Mouse (Mus musculus) myocyte (in vitro differentiated cells): ENCODE data around the gene Pax2. TPM values are rescaled to one million over a fixed set of nuclear protein-coding genes. Genes with fewer than 3 reads are reported as not detected.

Source experiments
- H3K27me3 ChIP-seq: one replicate; pipeline ENCODE4 v1.6.1; 2011; ENCODE audit not compliant: control insufficient read depth, insufficient read depth, insufficient read length
- H3K36me3 ChIP-seq: one replicate; pipeline ENCODE4 v1.6.1; 2011; ENCODE audit not compliant: control insufficient read depth, insufficient read depth
- H3K4me2 ChIP-seq: one replicate; pipeline ENCODE4 v1.6.1; 2011; ENCODE audit warnings: low read depth, control low read depth
- H3K4me3 ChIP-seq: one replicate; pipeline ENCODE4 v1.5.1; 2011; ENCODE audit warnings: mild to moderate bottlenecking, control low read depth, moderate library complexity
- H3K79me2 ChIP-seq: one replicate; pipeline ENCODE4 v1.6.1; 2011; ENCODE audit not compliant: control insufficient read depth, insufficient read depth
- H3ac ChIP-seq: one replicate; pipeline ENCODE4 v1.6.1; 2011; ENCODE audit not compliant: control insufficient read depth, insufficient read length
- CEBPB ChIP-seq: IDR thresholded peaks from 2 replicates; pipeline ENCODE4 v1.6.1; 2011; ENCODE audit warnings: mild to moderate bottlenecking, moderate library complexity; ENCODE audit not compliant: poor library complexity, insufficient read depth, severe bottlenecking
- E2F4 ChIP-seq: IDR thresholded peaks from one replicate; pipeline ENCODE4 v1.6.1; 2011; ENCODE audit warnings: mild to moderate bottlenecking, control low read depth, moderate library complexity; ENCODE audit not compliant: insufficient read depth
- MAX ChIP-seq: IDR thresholded peaks from one replicate; pipeline ENCODE4 v1.6.1; 2011; ENCODE audit warnings: low read depth, mild to moderate bottlenecking, control low read depth
- MYOD1 ChIP-seq, 3 experiments: IDR thresholded peaks; one replicate each; pipeline ENCODE4 v1.6.1; 2011; ENCODE audit warnings: control low read depth in 2 of 3, low read depth in 2 of 3, mild to moderate bottlenecking in 2 of 3, moderate library complexity in 1 of 3; ENCODE audit not compliant: insufficient read length in 2 of 3, control insufficient read depth in 1 of 3
- MYOG ChIP-seq, 3 experiments: IDR thresholded peaks; one replicate each; pipeline ENCODE4 v1.6.1; 2011; ENCODE audit warnings: control low read depth in 2 of 3, low read depth in 2 of 3, mild to moderate bottlenecking in 2 of 3; ENCODE audit not compliant: insufficient read length in 2 of 3, control insufficient read depth in 1 of 3, insufficient read depth in 1 of 3
- POLR2A ChIP-seq: IDR thresholded peaks from one replicate; pipeline ENCODE4 v1.6.1; 2011; ENCODE audit warnings: low read depth, mild to moderate bottlenecking, control low read depth, moderate library complexity; ENCODE audit not compliant: insufficient read length
- POLR2AphosphoS2 ChIP-seq: IDR thresholded peaks from one replicate; pipeline ENCODE4 v1.6.1; 2011; ENCODE audit warnings: low read depth, control low read depth; ENCODE audit not compliant: insufficient read length
- REST ChIP-seq: IDR thresholded peaks from one replicate; pipeline ENCODE4 v1.6.1; 2011; ENCODE audit warnings: mild to moderate bottlenecking, control low read depth, moderate library complexity; ENCODE audit not compliant: insufficient read depth, insufficient read length
- SRF ChIP-seq: IDR thresholded peaks from one replicate; pipeline ENCODE4 v1.6.1; 2011; ENCODE audit warnings: low read depth; ENCODE audit not compliant: control insufficient read depth, insufficient read length
- TCF12 ChIP-seq: IDR thresholded peaks from one replicate; pipeline ENCODE4 v1.6.1; 2011; ENCODE audit warnings: mild to moderate bottlenecking, control low read depth; ENCODE audit not compliant: poor library complexity, insufficient read depth, severe bottlenecking
- TCF3 ChIP-seq: IDR thresholded peaks from one replicate; pipeline ENCODE4 v1.6.1; 2011; ENCODE audit warnings: low read depth, control low read depth; ENCODE audit not compliant: insufficient read length
- USF1 ChIP-seq: IDR thresholded peaks from one replicate; pipeline ENCODE4 v1.6.1; 2011; ENCODE audit warnings: low read depth, mild to moderate bottlenecking, control low read depth, moderate library complexity
- polyA plus RNA-seq: library from polyadenylated mRNA; unstranded; fragments of >200 nt; fragmentation: generic; extraction: Trizol; gene quantifications from one replicate; pipeline ENCODE4 v1.2.1, GENCODE M21; 2012; ENCODE audit warnings: missing spikeins

Pax2 gene
- polyA plus RNA-seq, 1 experiment, result not detected

GRCm38 (mm10) chr19:44740300-44740699, 15.5 kb upstream of the Pax2 start:
- Histone ChIP-seq H3ac (no peak overlapping the region), H3K4me2 (no peak overlapping the region), H3K4me3 (no peak overlapping the region), H3K36me3 (no peaks in the 10 kb centered on the region), H3K79me2 (no peaks in the 10 kb centered on the region), H3K27me3 (peaks cover 85% of the 10 kb centered on the region)
- TF ChIP-seq POLR2AphosphoS2 (no peak), E2F4 (no peak), MAX (no peak)

GRCm38 (mm10) chr19:44741091-44741763, 14.6 kb upstream of the Pax2 start:
- no peaks in the 10 kb centered on the region for H3K36me3 ChIP-seq
- no peak overlapping the region for H3K4me3 ChIP-seq
- no peak overlapping the region for H3K4me2 ChIP-seq
- TF ChIP-seq TCF3 (no peak), POLR2A (no peak), REST (no peak), POLR2AphosphoS2 (no peak), TCF12 (no peak), MYOD1 (IDR thresholded peaks at IDR 0.05; ENCODE audit: control insufficient read depth in 1 of 3, insufficient read length in 2 of 3, low read depth in 2 of 3) (no peak), MAX (no peak), E2F4 (no peak), SRF (no peak), USF1 (no peak), CEBPB (no peak), MYOG (IDR thresholded peaks at IDR 0.05; ENCODE audit: control insufficient read depth in 1 of 3, insufficient read depth in 1 of 3, insufficient read length in 2 of 3, low read depth in 2 of 3) (no peak)
- peaks cover 84% of the 10 kb centered on the region for H3K27me3 ChIP-seq
- H3ac ChIP-seq, result no peak overlapping the region
- H3K79me2 ChIP-seq, result no peaks in the 10 kb centered on the region

GRCm38 (mm10) chr19:44741764-44742127, 14.1 kb upstream of the Pax2 start:
- no peak for TF ChIP-seq MAX
- TF ChIP-seq USF1, result no peak
- no peak for TF ChIP-seq E2F4
- no peak for TF ChIP-seq MYOD1 (IDR thresholded peaks at IDR 0.05; ENCODE audit: control insufficient read depth in 1 of 3, insufficient read length in 2 of 3, low read depth in 2 of 3)
- TF ChIP-seq POLR2AphosphoS2, result no peak
- TF ChIP-seq TCF3, result no peak
- TF ChIP-seq MYOG (IDR thresholded peaks at IDR 0.05; ENCODE audit: control insufficient read depth in 1 of 3, insufficient read depth in 1 of 3, insufficient read length in 2 of 3, low read depth in 2 of 3), result no peak
- TF ChIP-seq POLR2A, result no peak
- Histone ChIP-seq H3K4me2 (no peak overlapping the region), H3K79me2 (no peaks in the 10 kb centered on the region), H3K27me3 (peaks cover 85% of the 10 kb centered on the region), H3ac (no peak overlapping the region), H3K36me3 (no peaks in the 10 kb centered on the region), H3K4me3 (no peak overlapping the region)

- no peaks in the 10 kb centered on the region for H3K79me2 ChIP-seq
- H3K4me2 ChIP-seq, result no peak overlapping the region
- no peak for TF ChIP-seq TCF12
- no peak for TF ChIP-seq MAX
- TF ChIP-seq TCF3, result no peak
- TF ChIP-seq USF1, result no peak
- TF ChIP-seq REST, result no peak
- H3K36me3 ChIP-seq, result no peaks in the 10 kb centered on the region
- H3ac ChIP-seq, result no peak overlapping the region
- H3K27me3 ChIP-seq, result peaks cover 81% of the 10 kb centered on the region
- H3K4me3 ChIP-seq, result no peak overlapping the region
These were observed 13.5 kb upstream of the Pax2 start for GRCm38 (mm10) chr19:44742131-44743020.

GRCm38 (mm10) chr19:44743021-44743415, 12.8 kb upstream of the Pax2 start:
- Histone ChIP-seq H3K27me3 (peaks cover 76% of the 10 kb centered on the region), H3K4me2 (no peak overlapping the region), H3ac (no peak overlapping the region), H3K4me3 (no peak overlapping the region), H3K79me2 (no peaks in the 10 kb centered on the region), H3K36me3 (no peaks in the 10 kb centered on the region)
- TF ChIP-seq MYOG (IDR thresholded peaks at IDR 0.05; ENCODE audit: control insufficient read depth in 1 of 3, insufficient read depth in 1 of 3, insufficient read length in 2 of 3, low read depth in 2 of 3), result no peak
- no peak for TF ChIP-seq MYOD1 (IDR thresholded peaks at IDR 0.05; ENCODE audit: control insufficient read depth in 1 of 3, insufficient read length in 2 of 3, low read depth in 2 of 3)
- no peak for TF ChIP-seq CEBPB
- no peak for TF ChIP-seq USF1
- no peak for TF ChIP-seq POLR2A
- no peak for TF ChIP-seq E2F4
- no peak for TF ChIP-seq TCF3
- TF ChIP-seq MAX, result no peak
- no peak for TF ChIP-seq REST
- TF ChIP-seq TCF12, result no peak
- TF ChIP-seq POLR2AphosphoS2, result no peak
- no peak for TF ChIP-seq SRF
